Mouse (Mus musculus) heart, postnatal 0 days (tissue): ENCODE results near the gene Lef1. TPM values are rescaled to one million over a fixed set of nuclear protein-coding genes. Genes with fewer than 3 reads are reported as not detected.

ENCODE experiments used
- ATAC-seq: fragments of 200-750 bp; cut with Nextera tagmentation; 2 replicates; pipeline ENCODE4 v1.8.0; 2017; ENCODE audit warnings: low read depth, moderate number of reproducible peaks, moderate library complexity; ENCODE audit not compliant: insufficient read depth
- DNase-seq: peaks from one replicate; pipeline ENCODE4 v3.0.0-alpha.2; 2016; ENCODE audit warnings: low spot score
- H3K27ac ChIP-seq: fragments of 300-500 bp; sonication (generic); 2 replicates; pipeline ENCODE4 v1.5.1; 2014; ENCODE audit warnings: low read depth, mild to moderate bottlenecking
- H3K27me3 ChIP-seq: fragments of 300-500 bp; sonication (generic); 2 replicates; pipeline ENCODE4 v1.6.1; 2014; ENCODE audit warnings: low read length, mixed read lengths; ENCODE audit not compliant: control insufficient read depth, insufficient read depth
- H3K36me3 ChIP-seq: fragments of 300-500 bp; sonication (generic); replicated peaks from 2 replicates; pipeline ENCODE4 v1.6.1; 2014; ENCODE audit warnings: low read length, mixed read lengths; ENCODE audit not compliant: control insufficient read depth, insufficient read depth
- H3K4me1 ChIP-seq: fragments of 300-500 bp; sonication (generic); 2 replicates; pipeline ENCODE4 v1.6.1; 2014; ENCODE audit warnings: antibody characterized with exemption; ENCODE audit not compliant: control insufficient read depth, insufficient read depth
- H3K4me2 ChIP-seq: fragments of 300-500 bp; sonication (generic); 2 replicates; pipeline ENCODE4 v1.6.1; 2014; ENCODE audit warnings: low read depth, mild to moderate bottlenecking, low read length, moderate library complexity
- H3K4me3 ChIP-seq: fragments of 300-500 bp; sonication (generic); 2 replicates; pipeline ENCODE4 v1.5.1; 2014; ENCODE audit warnings: low read depth, low read length
- H3K9ac ChIP-seq: fragments of 300-500 bp; sonication (generic); replicated peaks from 2 replicates; pipeline ENCODE4 v1.6.1; 2014; ENCODE audit warnings: low read depth, low read length, mixed read lengths
- H3K9me3 ChIP-seq: fragments of 300-500 bp; sonication (generic); replicated peaks from 2 replicates; pipeline ENCODE4 v1.6.1; 2016; ENCODE audit warnings: low read length; ENCODE audit not compliant: control insufficient read depth
- CTCF ChIP-seq: IDR thresholded peaks from 2 replicates; pipeline ENCODE4 v1.5.1; 2016; ENCODE audit warnings: antibody characterized with exemption, control low read depth, low read depth
- EP300 ChIP-seq: IDR thresholded peaks from 2 replicates; pipeline ENCODE4 v1.6.1; 2016; ENCODE audit warnings: antibody characterized with exemption, low read depth
- WGBS: fragments of 180-500 bp; shearing (Covaris S2); extraction: QIAGEN DNeasy Blood & Tissue Kit; methylation state at CpG from one replicate; pipeline ENCODE4 v1.1.7; 2014; 5-methylcytosine and 5-hydroxymethylcytosine counted together
- polyA plus RNA-seq: library from polyadenylated mRNA; unstranded; fragments of >200 nt; fragmentation: Nextera tagmentation; extraction: Ambion mirVana; gene quantifications from 2 replicates; pipeline ENCODE4 v1.2.1, GENCODE M21; 2015
- total RNA-seq: library from RNA; depleted of rRNA; stranded (reverse); fragments of >200 nt; gene quantifications from 2 replicates; pipeline ENCODE4 v1.2.3, GENCODE M21; 2014; ENCODE audit warnings: low replicate concordance

The Lef1 gene
- total and polyA plus RNA-seq, 2 experiments from 2014 or later, result 0.87 TPM; not detected in 1

DNA sequence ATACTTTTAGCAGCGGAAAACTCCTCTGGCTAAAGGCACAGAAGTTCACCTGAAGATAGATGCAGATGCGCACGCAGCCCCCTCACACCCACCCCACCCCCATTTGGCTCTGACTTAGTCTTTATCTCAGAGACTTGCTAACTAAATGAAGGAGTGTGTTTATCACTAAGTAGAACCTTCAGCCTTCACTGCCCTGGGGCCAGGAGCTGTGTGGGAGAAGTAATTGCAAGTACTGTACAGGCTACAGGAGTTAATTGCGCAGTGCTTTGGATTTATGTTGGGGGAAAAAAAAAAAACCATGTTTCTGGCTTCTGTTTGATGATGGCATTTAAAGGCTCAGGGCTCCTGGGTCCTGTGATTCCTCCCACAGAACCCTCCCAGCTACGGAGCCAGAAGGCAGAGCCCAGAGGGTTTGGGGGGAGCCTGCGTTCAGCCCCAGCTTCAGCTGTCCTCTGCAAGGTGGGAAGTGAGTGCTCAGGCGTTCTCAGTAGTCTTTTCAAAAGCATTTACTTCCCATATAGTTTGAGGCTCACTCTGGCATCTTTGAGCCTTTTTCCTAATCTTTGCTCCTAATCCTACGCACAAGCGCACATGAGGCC is 103.9 kb downstream of the Lef1 start:
- H3K9ac ChIP-seq, result no peak overlapping the region
- H3K4me2 ChIP-seq, result no peak overlapping the region
- H3K27me3 ChIP-seq, result no peaks in the 10 kb centered on the region
- no peaks in the 10 kb centered on the region for H3K4me1 ChIP-seq
- TF ChIP-seq EP300, result no peak
- no peak for TF ChIP-seq CTCF
- DNase-seq (no peak), ATAC-seq (no peak)
- H3K36me3 ChIP-seq, result no peaks in the 10 kb centered on the region
- no peak overlapping the region for H3K27ac ChIP-seq
- H3K9me3 ChIP-seq, result 0 out of 2 replicates have a peak, but pooled peaks cover 3% of the 10 kb centered on the region
- H3K4me3 ChIP-seq, result no peak overlapping the region
- 84% methylated on average over 9 of the region's 9 CpGs for WGBS

- Histone ChIP-seq H3K27me3 (no peaks in the 10 kb centered on the region), H3K4me2 (no peak overlapping the region), H3K36me3 (no peaks in the 10 kb centered on the region), H3K4me1 (no peaks in the 10 kb centered on the region), H3K9me3 (0 out of 2 replicates have a peak, but pooled peaks cover 3% of the 10 kb centered on the region), H3K4me3 (no peak overlapping the region), H3K9ac (no peak overlapping the region), H3K27ac (no peak overlapping the region)
- DNase-seq, result no peak
- 62% methylated on average over 9 of the region's 9 CpGs for WGBS
- peak; percentile 45 for TF ChIP-seq CTCF
- no peak for TF ChIP-seq EP300
- ATAC-seq, result no peak
Observed at GRCm38 (mm10) chr3:131214841-131215240, 104.6 kb downstream of the Lef1 start.

GRCm38 (mm10) chr3:131218636-131219390 is 108.5 kb downstream of the Lef1 start:
- H3K36me3 ChIP-seq, result no peaks in the 10 kb centered on the region
- no peak overlapping the region for H3K27ac ChIP-seq
- H3K4me1 ChIP-seq, result no peaks in the 10 kb centered on the region
- no peak overlapping the region for H3K4me2 ChIP-seq
- H3K27me3 ChIP-seq, result no peaks in the 10 kb centered on the region
- ATAC-seq (no peak), DNase-seq (no peak)
- no peak for TF ChIP-seq EP300
- no peak overlapping the region for H3K9ac ChIP-seq
- no peak overlapping the region for H3K4me3 ChIP-seq
- H3K9me3 ChIP-seq, result no peaks in the 10 kb centered on the region
- WGBS, result 89% methylated on average over 14 of the region's 14 CpGs

GRCm38 (mm10) chr3:131228083-131228482 is 117.8 kb downstream of the Lef1 start:
- H3K4me2 ChIP-seq, result no peak overlapping the region
- 72% methylated on average over 6 of the region's 6 CpGs for WGBS
- no peaks in the 10 kb centered on the region for H3K27me3 ChIP-seq
- H3K4me3 ChIP-seq, result no peak overlapping the region
- peaks cover 22% of the 10 kb centered on the region for H3K36me3 ChIP-seq
- no peaks in the 10 kb centered on the region for H3K9me3 ChIP-seq
- DNase-seq (no peak), ATAC-seq (no peak)
- no peak overlapping the region for H3K27ac ChIP-seq
- TF ChIP-seq CTCF (peak; percentile 10; the same call in 1 of the 2 replicates), EP300 (no peak)
- no peaks in the 10 kb centered on the region for H3K4me1 ChIP-seq
- no peak overlapping the region for H3K9ac ChIP-seq

GRCm38 (mm10) chr3:131237061-131237460 is 126.8 kb downstream of the Lef1 start:
- DNase-seq, result no peak
- no peak for TF ChIP-seq CTCF
- TF ChIP-seq EP300, result no peak
- no peaks in the 10 kb centered on the region for H3K4me1 ChIP-seq
- H3K27ac ChIP-seq, result no peak overlapping the region
- no peak overlapping the region for H3K4me2 ChIP-seq
- H3K36me3 ChIP-seq, result peaks cover 70% of the 10 kb centered on the region
- H3K9me3 ChIP-seq, result no peaks in the 10 kb centered on the region
- H3K27me3 ChIP-seq, result no peaks in the 10 kb centered on the region
- no peak overlapping the region for H3K4me3 ChIP-seq
- ATAC-seq, result no peak
- 76% methylated on average over 6 of the region's 6 CpGs for WGBS
- H3K9ac ChIP-seq, result no peak overlapping the region
